Mouse (Mus musculus) macrophage (primary cell): ENCODE results near the gene Wdr66. TPM values are rescaled to one million over a fixed set of nuclear protein-coding genes. Genes with fewer than 3 reads are reported as not detected.
A peak's percentile ranks its signal among the peaks of the same experiment; 100 is the strongest.

Source experiments
- H3K27ac ChIP-seq: fragments of 350-480 bp; formaldehyde crosslinking; 2 replicates; pipeline ENCODE4 v1.9.0; 2021
- H3K36me3 ChIP-seq: fragments of 350-480 bp; formaldehyde crosslinking; 2 replicates; pipeline ENCODE4 v1.9.0; 2021; ENCODE audit errors: inconsistent target
- H3K4me3 ChIP-seq: fragments of 350-480 bp; formaldehyde crosslinking; 2 replicates; pipeline ENCODE4 v1.9.0; 2021; ENCODE audit errors: inconsistent target
- H3K79me2 ChIP-seq: fragments of 350-480 bp; formaldehyde crosslinking; 2 replicates; pipeline ENCODE4 v1.9.0; 2021; ENCODE audit errors: inconsistent target
- WGBS: methylation state at CpG from one replicate; pipeline ENCODE4 v1.1.7; 2026; ENCODE audit warnings: inconsistent platforms; ENCODE audit not compliant: missing documents; 5-methylcytosine and 5-hydroxymethylcytosine counted together
- polyA plus RNA-seq: library from polyadenylated mRNA; stranded (reverse); fragments of 250-400 nt; gene quantifications from 3 replicates; pipeline ENCODE4 v1.2.4, GENCODE M21; 2018; ENCODE audit warnings: inconsistent platforms

Wdr66 gene
- polyA plus RNA-seq, 1 experiment from 2014 or later, result 0.11 TPM

GRCm38 (mm10) chr5:123315219-123315866 is 63.4 kb downstream of the Wdr66 start:
- WGBS, result 87% methylated on average over 8 of the region's 10 CpGs
- Histone ChIP-seq H3K27ac (no peak overlapping the region), H3K36me3 (no peaks in the 10 kb centered on the region), H3K79me2 (no peaks in the 10 kb centered on the region), H3K4me3 (no peak overlapping the region)

- Histone ChIP-seq H3K36me3 (no peaks in the 10 kb centered on the region), H3K4me3 (peak overlapping the region; percentile 31)
These were observed 66.1 kb downstream of the Wdr66 start for GRCm38 (mm10) chr5:123317992-123318391.

GRCm38 (mm10) chr5:123320136-123320535 is 68.2 kb downstream of the Wdr66 start:
- 100% methylated on average over 3 of the region's 3 CpGs for WGBS
- no peaks in the 10 kb centered on the region for H3K36me3 ChIP-seq
- no peak overlapping the region for H3K27ac ChIP-seq
- no peaks in the 10 kb centered on the region for H3K79me2 ChIP-seq
- no peak overlapping the region for H3K4me3 ChIP-seq

More at GRCm38 (mm10) chr5:123317992-123318391, 66.1 kb downstream of the Wdr66 start:
- no peak overlapping the region for H3K27ac ChIP-seq
- H3K79me2 ChIP-seq, result no peaks in the 10 kb centered on the region
- WGBS, result 18% methylated on average over 5 of the region's 6 CpGs

- Histone ChIP-seq H3K36me3 (no peaks in the 10 kb centered on the region), H3K4me3 (no peak overlapping the region), H3K27ac (no peak overlapping the region), H3K79me2 (no peaks in the 10 kb centered on the region)
- WGBS, result 92% methylated on average over 15 of the region's 15 CpGs
These were observed 72.3 kb downstream of the Wdr66 start for GRCm38 (mm10) chr5:123324242-123324641.

- no peak overlapping the region for H3K4me3 ChIP-seq
- H3K36me3 ChIP-seq, result no peaks in the 10 kb centered on the region
- no peaks in the 10 kb centered on the region for H3K79me2 ChIP-seq
- WGBS, result 89% methylated on average over 15 of the region's 15 CpGs
- no peak overlapping the region for H3K27ac ChIP-seq
These were observed 74.3 kb downstream of the Wdr66 start for GRCm38 (mm10) chr5:123326006-123326750.

- Histone ChIP-seq H3K27ac (no peak overlapping the region), H3K4me3 (no peak overlapping the region), H3K36me3 (no peaks in the 10 kb centered on the region), H3K79me2 (no peaks in the 10 kb centered on the region)
- WGBS, result 93% methylated on average over 9 of the region's 9 CpGs
These were observed 74.8 kb downstream of the Wdr66 start for GRCm38 (mm10) chr5:123326751-123327148.

GRCm38 (mm10) chr5:123327686-123328085 is 75.8 kb downstream of the Wdr66 start:
- Histone ChIP-seq H3K36me3 (no peaks in the 10 kb centered on the region), H3K27ac (no peak overlapping the region), H3K79me2 (no peaks in the 10 kb centered on the region), H3K4me3 (no peak overlapping the region)
- WGBS, result 81% methylated on average over 8 of the region's 8 CpGs

- H3K27ac ChIP-seq, result no peak overlapping the region
- H3K36me3 ChIP-seq, result no peaks in the 10 kb centered on the region
- no peaks in the 10 kb centered on the region for H3K79me2 ChIP-seq
- WGBS, result 95% methylated on average over 6 of the region's 6 CpGs
- no peak overlapping the region for H3K4me3 ChIP-seq
These were observed 81.7 kb downstream of the Wdr66 start for GRCm38 (mm10) chr5:123333566-123333965.

GRCm38 (mm10) chr5:123336205-123336961 is 84.5 kb downstream of the Wdr66 start:
- Histone ChIP-seq H3K79me2 (no peaks in the 10 kb centered on the region), H3K27ac (no peak overlapping the region), H3K36me3 (no peaks in the 10 kb centered on the region), H3K4me3 (no peak overlapping the region)
- WGBS, result 94% methylated on average over 4 of the region's 4 CpGs

- Histone ChIP-seq H3K4me3 (no peak overlapping the region), H3K79me2 (no peaks in the 10 kb centered on the region), H3K36me3 (no peaks in the 10 kb centered on the region), H3K27ac (no peak overlapping the region)
- 34% methylated on average over 3 of the region's 3 CpGs for WGBS
These were observed 86.6 kb downstream of the Wdr66 start for GRCm38 (mm10) chr5:123338463-123338862.

GRCm38 (mm10) chr5:123343707-123344627 is 92.1 kb downstream of the Wdr66 start, which contains the start of gene Bcl7a:
Gene Bcl7a, plus strand, starts transcription at chr5:123343834.
- 6% methylated on average over 38 of the region's 69 CpGs for WGBS

GRCm38 (mm10) chr5:123344628-123344962 is 92.7 kb downstream of the Wdr66 start:
- H3K36me3 ChIP-seq, result no peaks in the 10 kb centered on the region
- peak overlapping the region; percentile 32 for H3K4me3 ChIP-seq
- WGBS, result 1% methylated on average over 42 of the region's 51 CpGs
- H3K27ac ChIP-seq, result no peak overlapping the region
- peaks cover 4% of the 10 kb centered on the region; the same call in 1 of the 2 replicates for H3K79me2 ChIP-seq

More at GRCm38 (mm10) chr5:123343707-123344627, 92.1 kb downstream of the Wdr66 start, which contains the start of gene Bcl7a:
- H3K79me2 ChIP-seq, result peaks cover 2% of the 10 kb centered on the region; the same call in 1 of the 2 replicates
- H3K27ac ChIP-seq, result no peak within 1 kb of the TSS
- no peaks in the 10 kb centered on the region for H3K36me3 ChIP-seq
- peak within 1 kb of the TSS; percentile 32 for H3K4me3 ChIP-seq

GRCm38 (mm10) chr5:123344963-123345852 is 93.3 kb downstream of the Wdr66 start:
- Histone ChIP-seq H3K79me2 (peaks cover 4% of the 10 kb centered on the region; the same call in 1 of the 2 replicates), H3K36me3 (no peaks in the 10 kb centered on the region), H3K27ac (no peak overlapping the region), H3K4me3 (peak overlapping the region; percentile 39)
- 2% methylated on average over 71 of the region's 87 CpGs for WGBS
